Mouse (Mus musculus): ENCODE measurements around the gene Setd5.

Setd5 gene

DNA sequence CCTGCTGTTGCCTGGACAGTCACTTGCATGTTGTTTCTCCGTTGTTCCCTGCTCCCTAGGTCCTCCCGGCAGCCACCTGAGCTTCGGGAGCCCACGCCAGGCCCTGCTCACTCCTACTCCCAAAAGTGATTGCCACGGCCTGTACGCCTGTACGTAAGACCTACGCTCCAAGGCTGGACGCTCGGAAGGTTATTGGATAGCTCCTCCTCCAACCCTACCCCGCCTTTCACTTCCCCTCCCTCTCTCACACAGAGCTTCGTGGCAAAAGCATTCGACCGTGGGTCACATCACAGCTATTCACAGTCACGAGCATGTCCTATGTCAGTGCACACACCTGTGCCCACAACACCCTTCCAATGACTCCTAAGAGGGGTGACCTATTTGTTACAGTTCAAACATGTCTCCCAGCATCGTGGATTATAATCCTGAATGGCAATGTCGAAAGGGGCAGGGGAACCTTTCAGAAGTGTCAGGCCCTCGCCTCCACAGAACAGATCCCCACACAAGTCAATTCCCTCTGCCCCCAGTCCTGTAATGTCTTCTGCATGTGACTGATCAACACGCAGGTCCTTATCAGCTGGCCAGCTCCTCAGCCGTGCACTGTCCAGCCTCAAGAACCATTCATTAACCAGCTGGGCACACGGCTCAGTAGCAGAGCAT lies 107.8 kb downstream of the Setd5 start:
- no peak for DNase-seq (ENCODE audit: low read depth, low spot score)

DNA sequence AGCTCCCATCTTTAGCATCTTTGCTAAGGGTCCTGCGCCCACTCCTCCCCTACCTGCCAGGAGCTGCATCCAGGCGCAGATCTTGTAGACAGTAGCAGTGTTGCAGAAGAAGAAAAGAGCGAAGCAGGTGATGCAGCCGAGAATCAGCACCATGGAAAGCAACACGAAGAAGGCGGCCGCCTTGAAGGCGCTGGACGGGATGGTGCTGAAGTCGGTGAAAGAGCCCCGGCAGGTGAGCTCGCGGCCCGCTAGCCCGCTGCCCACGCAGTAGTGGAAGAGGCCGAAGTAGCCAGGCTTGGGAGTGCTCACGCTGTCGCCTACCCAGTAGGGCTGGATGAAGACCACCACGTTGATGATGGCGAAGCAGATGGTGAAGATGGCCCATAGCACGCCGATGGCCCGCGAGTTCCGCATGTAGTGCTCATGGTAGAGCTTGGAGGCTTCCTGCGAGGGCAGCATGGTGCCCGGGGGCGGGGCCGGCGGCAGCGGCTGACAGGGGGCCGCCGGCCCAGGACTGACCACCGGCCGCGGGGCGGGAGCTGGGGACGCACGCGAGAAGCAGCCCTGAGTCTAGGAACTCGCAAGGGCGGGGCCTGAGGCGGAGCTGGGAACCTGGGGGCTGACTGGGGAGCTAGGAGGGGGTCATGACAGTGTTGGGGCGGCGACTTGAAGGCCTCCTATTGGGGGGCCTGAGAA lies 116.7 kb downstream of the Setd5 start:
- no peak for DNase-seq (ENCODE audit: low read depth, low spot score)

DNA sequence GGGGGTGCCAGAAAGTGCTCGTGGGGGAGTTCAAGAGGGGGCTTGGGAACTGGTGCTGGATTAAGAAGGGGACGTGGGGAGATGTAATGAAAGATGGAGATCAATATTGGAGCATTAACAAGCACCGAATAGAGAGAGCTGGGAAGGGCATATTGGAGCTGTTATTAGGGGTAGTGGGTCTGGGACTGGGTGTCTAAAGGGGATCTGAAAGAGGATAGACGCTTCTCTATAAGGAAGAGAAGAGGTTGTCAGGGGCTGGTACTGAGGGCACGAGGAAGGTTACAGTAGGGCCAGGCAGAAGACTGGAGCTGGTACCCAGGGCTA lies 117.3 kb downstream of the Setd5 start:
- DNase-seq (ENCODE audit: low read depth, low spot score) = no peak

DNA sequence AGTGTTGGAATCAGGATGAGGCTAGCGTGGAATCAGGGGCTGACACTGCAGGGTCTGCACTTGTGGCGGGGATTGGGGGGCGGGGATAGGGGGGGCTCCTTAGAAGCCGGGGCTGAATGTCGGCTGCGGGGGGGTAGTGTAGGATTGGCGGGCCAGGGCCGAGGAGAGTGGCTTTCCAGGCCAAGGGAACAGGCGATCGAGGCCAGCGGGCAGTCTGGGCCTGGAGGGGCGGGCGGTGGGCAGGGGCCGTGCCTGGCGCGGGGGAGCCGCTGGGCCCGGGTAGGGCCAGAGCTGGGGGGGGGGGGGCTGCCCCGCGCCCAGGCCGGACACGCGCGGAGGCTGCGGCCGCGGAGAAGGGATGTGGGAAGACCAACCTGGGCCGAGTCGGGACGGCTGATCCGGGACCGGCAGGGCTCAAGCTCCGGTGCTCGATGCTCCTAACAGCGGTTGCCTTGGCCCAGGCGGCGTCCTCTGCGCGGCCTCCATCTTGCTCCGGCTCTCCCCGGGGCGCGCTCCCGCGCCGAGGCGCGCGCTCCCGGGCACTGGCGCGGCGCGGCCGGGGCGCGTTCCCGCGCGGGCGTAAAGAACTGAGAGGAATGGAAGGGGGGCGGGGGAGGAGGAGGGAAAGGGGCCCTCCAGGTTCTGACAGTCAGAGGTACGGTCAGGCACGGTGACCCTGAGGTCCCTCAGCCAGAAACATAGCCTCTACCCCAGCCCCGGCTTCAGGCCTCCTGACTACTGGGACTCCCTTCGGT lies 117.9 kb downstream of the Setd5 start, which contains the start of gene Lhfpl4:
TSS of gene Lhfpl4 (minus strand) at position 544 of the 755 bp plus-strand sequence.
- no peak for DNase-seq (ENCODE audit: low read depth, low spot score)

DNA sequence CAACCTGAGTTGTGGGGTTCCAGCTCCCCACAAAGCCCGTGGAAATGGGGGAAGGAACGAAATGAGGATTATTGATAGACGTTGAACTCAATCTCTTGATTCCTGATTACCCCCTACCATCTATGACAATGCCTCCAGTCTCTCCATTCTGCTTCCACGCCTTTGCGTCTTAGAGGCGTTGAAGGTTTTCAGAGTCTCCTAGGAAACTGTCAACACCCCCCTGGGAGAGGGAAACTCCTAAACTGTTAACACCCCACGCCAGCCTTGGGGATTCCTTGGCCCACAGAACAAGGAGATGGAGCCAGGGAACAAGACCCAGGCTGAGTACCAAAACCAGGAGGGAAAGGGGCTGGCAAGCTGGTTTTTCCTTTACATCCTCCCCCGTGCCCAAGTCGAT lies 118.4 kb downstream of the Setd5 start:
- DNase-seq (ENCODE audit: low read depth, low spot score) = no peak

All from c-Kit-negative CD71-positive TER-119-positive erythroid progenitor cells, embryonic 14.5 days (primary cell).